Mouse (Mus musculus) cerebellum, adult 2 months (tissue): ENCODE measurements around the gene Cxadr.

Source experiments
- CTCF ChIP-seq: fragments of 200-500 bp; IDR thresholded peaks from 2 replicates; pipeline ENCODE4 v1.5.1; 2011; ENCODE audit warnings: low read depth, mild to moderate bottlenecking, control low read depth, low read length, moderate library complexity, borderline replicate concordance; ENCODE audit not compliant: insufficient read depth
- POLR2A ChIP-seq: fragments of 200-500 bp; IDR thresholded peaks from 2 replicates; pipeline ENCODE4 v1.6.1; 2011; ENCODE audit warnings: low read length, control low read depth, borderline replicate concordance; ENCODE audit not compliant: insufficient read depth

DNA sequence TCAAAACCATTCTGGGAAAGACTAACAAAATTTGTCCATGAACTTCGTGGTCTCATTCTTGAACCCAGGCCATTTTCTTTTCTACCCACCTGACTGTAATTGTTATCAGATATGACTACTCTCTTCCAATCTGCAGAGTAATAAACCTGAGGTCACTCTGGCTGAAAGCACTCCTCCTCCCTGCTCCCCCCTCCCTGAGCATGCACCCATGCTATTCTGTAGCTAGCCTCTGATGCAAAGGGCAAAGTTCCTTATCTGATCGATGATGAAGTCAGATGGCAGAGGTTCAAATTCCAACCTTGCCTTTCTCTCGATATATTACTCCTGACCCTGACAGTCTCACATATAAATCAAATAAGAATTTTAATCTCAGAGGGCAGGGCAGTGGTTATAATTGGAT is 33.1 kb upstream of the Cxadr start:
- no peak for TF ChIP-seq POLR2A
- no peak for TF ChIP-seq CTCF
